Mouse (Mus musculus): ENCODE results near the gene Dppa5a. TPM values are rescaled to one million over a fixed set of nuclear protein-coding genes. Genes with fewer than 3 reads are reported as not detected.

Gene Dppa5a
- polyA plus RNA-seq, 1 experiment from 2014 or later: not detected

GRCm38 (mm10) chr9:78375486-78375885 lies 7.5 kb upstream of the Dppa5a start:
- peaks cover 31% of the 10 kb centered on the region for H3K27me3 ChIP-seq (replicated peaks; ENCODE audit: low read depth, poor library complexity, severe bottlenecking)
- H3K4me3 ChIP-seq: no peak overlapping the region
- WGBS: 66% methylated on average over 4 of the region's 4 CpGs
- no peak overlapping the region for H3K27ac ChIP-seq (replicated peaks)
- no peak for DNase-seq (ENCODE audit: low spot score)
- no peaks in the 10 kb centered on the region for H3K9me3 ChIP-seq
- no peaks in the 10 kb centered on the region for H3K36me3 ChIP-seq (replicated peaks)
- peaks cover 12% of the 10 kb centered on the region for H3K4me1 ChIP-seq

GRCm38 (mm10) chr9:78374885-78375389 lies 7.0 kb upstream of the Dppa5a start:
- peaks cover 30% of the 10 kb centered on the region for H3K27me3 ChIP-seq (replicated peaks; ENCODE audit: low read depth, poor library complexity, severe bottlenecking)
- no peaks in the 10 kb centered on the region for H3K36me3 ChIP-seq (replicated peaks)
- H3K4me3 ChIP-seq: no peak overlapping the region
- peaks cover 12% of the 10 kb centered on the region for H3K4me1 ChIP-seq
- 73% methylated on average over 1 of the region's 1 CpGs for WGBS
- no peak overlapping the region for H3K27ac ChIP-seq (replicated peaks)
- H3K9me3 ChIP-seq: no peaks in the 10 kb centered on the region
- DNase-seq (ENCODE audit: low spot score): no peak

- DNase-seq (ENCODE audit: low spot score): no peak
- Histone ChIP-seq H3K4me1 (peaks cover 12% of the 10 kb centered on the region), H3K27ac (replicated peaks) (no peak overlapping the region), H3K27me3 (replicated peaks; ENCODE audit: low read depth, poor library complexity, severe bottlenecking) (peaks cover 25% of the 10 kb centered on the region), H3K9me3 (no peaks in the 10 kb centered on the region), H3K36me3 (replicated peaks) (no peaks in the 10 kb centered on the region), H3K4me3 (no peak overlapping the region)
- WGBS: 60% methylated on average over 5 of the region's 5 CpGs
Observed at GRCm38 (mm10) chr9:78374397-78374796, 6.4 kb upstream of the Dppa5a start.

GRCm38 (mm10) chr9:78372827-78373504 lies 5.0 kb upstream of the Dppa5a start:
- WGBS: 85% methylated on average over 10 of the region's 10 CpGs

GRCm38 (mm10) chr9:78371441-78371840 lies 3.5 kb upstream of the Dppa5a start:
- H3K27ac ChIP-seq (replicated peaks): no peak overlapping the region
- no peaks in the 10 kb centered on the region for H3K36me3 ChIP-seq (replicated peaks)
- no peak overlapping the region for H3K4me3 ChIP-seq
- no peak for DNase-seq (ENCODE audit: low spot score)
- no peaks in the 10 kb centered on the region for H3K4me1 ChIP-seq
- no peaks in the 10 kb centered on the region for H3K9me3 ChIP-seq
- 93% methylated on average over 3 of the region's 3 CpGs for WGBS
- H3K27me3 ChIP-seq (replicated peaks; ENCODE audit: low read depth, poor library complexity, severe bottlenecking): no peaks in the 10 kb centered on the region

More at GRCm38 (mm10) chr9:78372827-78373504, 5.0 kb upstream of the Dppa5a start:
- Histone ChIP-seq H3K4me3 (no peak overlapping the region), H3K27me3 (replicated peaks; ENCODE audit: low read depth, poor library complexity, severe bottlenecking) (peaks cover 13% of the 10 kb centered on the region), H3K4me1 (peaks cover 5% of the 10 kb centered on the region), H3K36me3 (replicated peaks) (no peaks in the 10 kb centered on the region), H3K9me3 (no peaks in the 10 kb centered on the region), H3K27ac (replicated peaks) (no peak overlapping the region)
- DNase-seq (ENCODE audit: low spot score): no peak

GRCm38 (mm10) chr9:78369786-78370185 lies 1.8 kb upstream of the Dppa5a start:
- Histone ChIP-seq H3K4me3 (no peak overlapping the region), H3K36me3 (replicated peaks) (no peaks in the 10 kb centered on the region), H3K27me3 (replicated peaks; ENCODE audit: low read depth, poor library complexity, severe bottlenecking) (no peaks in the 10 kb centered on the region), H3K27ac (replicated peaks) (no peak overlapping the region), H3K9me3 (no peaks in the 10 kb centered on the region), H3K4me1 (no peaks in the 10 kb centered on the region)
- DNase-seq (ENCODE audit: low spot score): no peak
- 89% methylated on average over 7 of the region's 7 CpGs for WGBS

GRCm38 (mm10) chr9:78369349-78369748 lies 1.4 kb upstream of the Dppa5a start:
- no peaks in the 10 kb centered on the region for H3K36me3 ChIP-seq (replicated peaks)
- no peaks in the 10 kb centered on the region for H3K9me3 ChIP-seq
- no peak for DNase-seq (ENCODE audit: low spot score)
- H3K27ac ChIP-seq (replicated peaks): no peak overlapping the region
- no peak overlapping the region for H3K4me3 ChIP-seq
- H3K4me1 ChIP-seq: no peaks in the 10 kb centered on the region
- H3K27me3 ChIP-seq (replicated peaks; ENCODE audit: low read depth, poor library complexity, severe bottlenecking): no peaks in the 10 kb centered on the region
- WGBS: 87% methylated on average over 2 of the region's 2 CpGs

- Histone ChIP-seq H3K4me1 (no peaks in the 10 kb centered on the region), H3K27me3 (replicated peaks; ENCODE audit: low read depth, poor library complexity, severe bottlenecking) (no peaks in the 10 kb centered on the region), H3K9me3 (no peaks in the 10 kb centered on the region), H3K36me3 (replicated peaks) (no peaks in the 10 kb centered on the region), H3K4me3 (no peak overlapping the region), H3K27ac (replicated peaks) (no peak overlapping the region)
- WGBS: 68% methylated on average over 3 of the region's 3 CpGs
- no peak for DNase-seq (ENCODE audit: low spot score)
Observed at GRCm38 (mm10) chr9:78368671-78369293, 805 bp upstream of the Dppa5a start.

- Histone ChIP-seq H3K9me3 (no peaks in the 10 kb centered on the region), H3K4me1 (no peaks in the 10 kb centered on the region), H3K27ac (replicated peaks) (no peak overlapping the region), H3K27me3 (replicated peaks; ENCODE audit: low read depth, poor library complexity, severe bottlenecking) (no peaks in the 10 kb centered on the region), H3K4me3 (no peak overlapping the region), H3K36me3 (replicated peaks) (no peaks in the 10 kb centered on the region)
- 76% methylated on average over 13 of the region's 13 CpGs for WGBS
- no peak for DNase-seq (ENCODE audit: low spot score)
Observed at GRCm38 (mm10) chr9:78365850-78366544, 2.0 kb downstream of the Dppa5a start.

GRCm38 (mm10) chr9:78364701-78365100 lies 3.3 kb downstream of the Dppa5a start:
- no peak overlapping the region for H3K4me3 ChIP-seq
- H3K4me1 ChIP-seq: no peaks in the 10 kb centered on the region
- no peaks in the 10 kb centered on the region for H3K36me3 ChIP-seq (replicated peaks)
- no peaks in the 10 kb centered on the region for H3K27me3 ChIP-seq (replicated peaks; ENCODE audit: low read depth, poor library complexity, severe bottlenecking)
- H3K9me3 ChIP-seq: no peaks in the 10 kb centered on the region
- no peak overlapping the region for H3K27ac ChIP-seq (replicated peaks)
- WGBS: 90% methylated on average over 6 of the region's 6 CpGs
- DNase-seq (ENCODE audit: low spot score): no peak

- Histone ChIP-seq H3K27me3 (replicated peaks; ENCODE audit: low read depth, poor library complexity, severe bottlenecking) (no peaks in the 10 kb centered on the region), H3K4me3 (no peak overlapping the region), H3K36me3 (replicated peaks) (no peaks in the 10 kb centered on the region), H3K9me3 (no peaks in the 10 kb centered on the region), H3K27ac (replicated peaks) (no peak overlapping the region), H3K4me1 (no peaks in the 10 kb centered on the region)
- 76% methylated on average over 6 of the region's 6 CpGs for WGBS
- DNase-seq (ENCODE audit: low spot score): no peak
Observed at GRCm38 (mm10) chr9:78363374-78363773, 4.6 kb downstream of the Dppa5a start.

GRCm38 (mm10) chr9:78360484-78360872 lies 7.5 kb downstream of the Dppa5a start:
- Histone ChIP-seq H3K27me3 (replicated peaks; ENCODE audit: low read depth, poor library complexity, severe bottlenecking) (no peaks in the 10 kb centered on the region), H3K9me3 (no peaks in the 10 kb centered on the region), H3K27ac (replicated peaks) (no peak overlapping the region), H3K4me1 (no peaks in the 10 kb centered on the region), H3K36me3 (replicated peaks) (no peaks in the 10 kb centered on the region), H3K4me3 (no peak overlapping the region)
- DNase-seq (ENCODE audit: low spot score): no peak
- WGBS: 47% methylated on average over 2 of the region's 2 CpGs

Measured in embryonic facial prominence, embryonic 10.5 days (tissue).